Mouse (Mus musculus): ENCODE data around the gene Wnt2b.

Gene Wnt2b

GRCm38 (mm10) chr3:104896141-104896540 lies 65.6 kb downstream of the Wnt2b start:
- DNase-seq (ENCODE audit: low read depth, low spot score), result no peak

Data from skeletal muscle tissue, adult 2 months (tissue).